Mouse (Mus musculus): ENCODE results near the gene S1pr1.

S1pr1 gene

DNA sequence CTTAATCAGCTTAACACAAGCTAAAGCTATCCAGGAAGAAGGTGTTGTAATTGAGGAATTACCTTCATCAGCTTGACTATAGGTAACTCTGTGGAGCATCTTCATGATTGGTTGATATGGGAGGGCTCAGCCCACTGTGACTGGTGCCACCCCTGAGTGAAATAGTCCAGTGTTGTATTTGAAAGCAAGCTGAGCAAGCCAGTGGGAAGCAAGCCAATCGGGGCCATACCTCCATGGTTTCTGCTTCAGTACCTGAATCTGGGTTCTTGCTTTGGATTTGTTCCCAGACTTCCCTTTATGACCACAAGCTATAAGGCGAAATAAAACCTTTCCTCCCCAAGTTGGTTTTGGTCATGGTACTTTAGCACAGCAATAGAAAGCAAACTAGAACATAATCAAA, 47.7 kb downstream of the S1pr1 start:
- TF ChIP-seq GATA4 (IDR thresholded peaks at IDR 0.05; ENCODE audit: insufficient replicate concordance, low read length): no peak

DNA sequence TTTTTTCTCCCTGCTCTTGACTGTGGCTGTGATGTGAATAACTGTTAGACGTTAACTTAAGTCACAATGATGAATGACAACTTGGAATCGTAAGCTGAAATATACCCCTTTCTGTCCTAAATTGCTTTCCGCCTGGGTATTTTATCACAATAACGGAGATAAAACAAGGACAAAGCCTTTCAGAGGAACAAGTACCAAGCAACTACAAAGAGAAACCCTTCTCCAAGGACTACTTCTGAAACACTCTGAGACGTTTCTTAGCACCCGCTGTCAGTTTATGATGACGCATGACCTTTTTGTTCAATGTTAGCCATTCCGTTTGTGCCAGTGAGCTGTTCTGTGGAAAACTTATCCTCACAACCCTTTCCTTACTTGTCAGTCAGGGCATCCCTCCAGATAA, 48.3 kb downstream of the S1pr1 start:
- TF ChIP-seq GATA4 (IDR thresholded peaks at IDR 0.05; ENCODE audit: insufficient replicate concordance, low read length): no peak

DNA sequence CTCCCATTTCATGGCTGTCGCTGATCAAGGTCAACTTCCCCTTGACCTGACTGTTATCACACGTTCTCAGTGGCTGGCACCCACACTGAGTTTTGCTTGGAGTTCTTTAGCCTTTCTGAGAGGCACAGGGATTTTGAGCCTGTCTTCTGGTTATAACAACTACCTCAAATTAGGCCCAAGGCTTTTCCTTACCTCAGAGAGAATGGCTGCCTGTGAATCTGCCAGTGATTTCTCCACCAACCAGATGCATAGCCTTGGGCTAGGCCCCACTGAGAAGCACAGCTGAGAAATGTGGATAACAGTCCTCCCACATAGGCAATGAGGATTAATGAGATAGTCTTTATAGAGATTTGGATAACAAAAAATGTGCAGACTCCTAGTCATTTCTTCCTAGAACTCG, 50.4 kb downstream of the S1pr1 start:
- no peak for TF ChIP-seq GATA4 (IDR thresholded peaks at IDR 0.05; ENCODE audit: insufficient replicate concordance, low read length)

DNA sequence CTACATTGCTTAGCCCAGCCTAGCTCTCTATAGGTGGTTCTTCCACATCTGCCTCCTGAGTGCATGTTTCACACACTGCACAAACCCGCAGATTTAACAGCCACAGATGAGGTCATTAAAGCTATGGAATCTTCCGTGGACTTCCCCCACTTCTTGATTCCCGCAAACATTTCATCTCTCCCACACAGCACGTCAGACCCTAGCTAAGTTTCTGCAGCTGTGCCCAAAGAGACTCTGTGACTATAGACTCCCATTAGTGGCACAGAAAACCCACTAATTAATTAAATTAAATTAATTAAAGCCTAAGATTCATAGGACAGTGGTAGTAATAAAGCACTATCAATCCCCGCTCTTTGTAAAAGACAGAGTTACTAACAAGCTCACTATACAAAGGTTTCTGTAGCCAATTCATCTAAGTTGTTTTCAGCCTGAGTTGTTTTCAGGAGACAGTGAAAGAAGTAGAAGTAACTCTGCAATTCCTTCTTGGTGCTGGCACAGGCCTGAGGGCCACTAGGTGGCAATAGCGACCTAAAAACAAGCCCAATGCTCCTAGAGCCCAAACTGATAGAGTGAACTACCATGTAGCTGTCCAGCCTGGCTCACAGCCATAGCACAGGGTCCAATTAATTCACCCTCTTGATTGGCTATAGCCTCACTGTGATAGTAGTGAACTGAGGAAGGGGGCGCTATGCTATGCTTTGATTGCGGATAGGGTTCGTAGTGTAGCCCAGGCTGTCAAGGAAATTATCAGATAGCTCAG, 54.0 kb downstream of the S1pr1 start:
- TF ChIP-seq GATA4 (IDR thresholded peaks at IDR 0.05; ENCODE audit: insufficient replicate concordance, low read length): peak; percentile 22; the same call in 1 of the 2 replicates

Measured in liver, adult (tissue).